Mouse (Mus musculus) liver, embryonic 11.5 days (tissue): ENCODE data around the gene Bicd1. TPM values are rescaled to one million over a fixed set of nuclear protein-coding genes. Genes with fewer than 3 reads are reported as not detected.

Experiments used
- ATAC-seq: fragments of 200-750 bp; cut with Nextera tagmentation; replicated peaks from 2 replicates; pipeline ENCODE4 v1.8.0; 2017; ENCODE audit warnings: moderate number of reproducible peaks, mild to moderate bottlenecking, moderate TSS enrichment, moderate library complexity; ENCODE audit not compliant: low FRiP score
- DNase-seq: peaks from one replicate; pipeline ENCODE4 v3.0.0-alpha.2; 2017; ENCODE audit warnings: low spot score
- H3K27ac ChIP-seq: fragments of 300-500 bp; sonication (generic); 2 replicates; pipeline ENCODE4 v1.5.1; 2014; ENCODE audit warnings: mild to moderate bottlenecking, low read depth, low read length, control low read depth
- H3K27me3 ChIP-seq: fragments of 300-500 bp; sonication (generic); replicated peaks from 2 replicates; pipeline ENCODE4 v1.6.1; 2014; ENCODE audit warnings: low read length, mixed read lengths; ENCODE audit not compliant: control insufficient read depth, insufficient read depth
- H3K36me3 ChIP-seq: fragments of 300-500 bp; sonication (generic); 2 replicates; pipeline ENCODE4 v1.6.1; 2014; ENCODE audit warnings: mild to moderate bottlenecking, low read length, moderate library complexity, mixed read lengths; ENCODE audit not compliant: control insufficient read depth, insufficient read depth
- H3K4me1 ChIP-seq: fragments of 300-500 bp; sonication (generic); replicated peaks from 2 replicates; pipeline ENCODE4 v1.6.1; 2014; ENCODE audit warnings: low read length, mixed read lengths; ENCODE audit not compliant: control insufficient read depth, insufficient read depth
- H3K4me2 ChIP-seq: fragments of 300-500 bp; sonication (generic); 2 replicates; pipeline ENCODE4 v1.6.1; 2014; ENCODE audit warnings: mild to moderate bottlenecking, control low read depth, moderate library complexity
- H3K4me3 ChIP-seq: fragments of 300-500 bp; sonication (generic); 2 replicates; pipeline ENCODE4 v1.5.1; 2014; ENCODE audit warnings: low read depth, low read length, control low read depth
- H3K9ac ChIP-seq: fragments of 300-500 bp; sonication (generic); 2 replicates; pipeline ENCODE4 v1.6.1; 2014; ENCODE audit warnings: low read depth, low read length, control low read depth
- H3K9me3 ChIP-seq: fragments of 300-500 bp; sonication (generic); 2 replicates; pipeline ENCODE4 v1.6.1; 2016; ENCODE audit warnings: low read length, inconsistent platforms, mixed read lengths; ENCODE audit not compliant: control insufficient read depth
- WGBS: fragments of 180-500 bp; shearing (Covaris S2); extraction: QIAGEN DNeasy Blood & Tissue Kit; methylation state at CpG from one replicate; pipeline ENCODE4 v1.1.7; 2014; 5-methylcytosine and 5-hydroxymethylcytosine counted together
- polyA plus RNA-seq: library from polyadenylated mRNA; unstranded; fragments of >200 nt; fragmentation: Nextera tagmentation; extraction: Ambion mirVana; gene quantifications from 2 replicates; pipeline ENCODE4 v1.2.1, GENCODE M21; 2014

Gene Bicd1
- polyA plus RNA-seq, 1 experiment from 2014 or later: 5.0 TPM

DNA sequence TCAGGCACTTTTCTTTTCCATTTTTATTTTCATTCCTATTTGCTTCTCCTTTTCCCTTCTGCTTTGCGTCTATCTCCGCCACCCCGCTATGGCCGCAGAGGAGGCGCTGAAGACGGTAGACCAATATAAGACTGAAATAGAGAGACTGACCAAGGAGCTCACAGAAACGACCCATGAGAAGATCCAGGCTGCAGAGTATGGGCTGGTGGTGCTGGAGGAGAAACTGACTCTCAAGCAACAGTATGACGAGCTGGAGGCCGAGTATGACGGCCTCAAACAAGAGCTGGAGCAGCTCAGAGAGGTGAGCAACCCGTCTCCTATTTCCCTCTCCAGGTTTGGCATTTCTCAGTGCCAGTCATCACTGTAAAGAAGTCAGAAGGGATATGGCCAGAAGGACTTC lies 655 bp downstream of the Bicd1 start:
- no peak overlapping the region for H3K27ac ChIP-seq
- H3K4me1 ChIP-seq: no peaks in the 10 kb centered on the region
- WGBS: 3% methylated on average over 11 of the region's 11 CpGs
- H3K9me3 ChIP-seq: no peaks in the 10 kb centered on the region
- no peaks in the 10 kb centered on the region for H3K36me3 ChIP-seq
- peak overlapping the region; percentile 84 for H3K4me2 ChIP-seq
- DNase-seq (no peak), ATAC-seq (peak; percentile 47)
- H3K9ac ChIP-seq: peak overlapping the region; percentile 75
- H3K27me3 ChIP-seq: no peaks in the 10 kb centered on the region
- peak overlapping the region; percentile 71 for H3K4me3 ChIP-seq

GRCm38 (mm10) chr6:149409845-149410244 lies 1.2 kb downstream of the Bicd1 start:
- ATAC-seq: no peak
- Histone ChIP-seq H3K9ac (no peak overlapping the region), H3K4me1 (no peaks in the 10 kb centered on the region), H3K4me3 (peak overlapping the region; percentile 71), H3K27me3 (no peaks in the 10 kb centered on the region), H3K9me3 (no peaks in the 10 kb centered on the region), H3K27ac (no peak overlapping the region), H3K4me2 (peak overlapping the region; percentile 84), H3K36me3 (no peaks in the 10 kb centered on the region)
- 24% methylated on average over 4 of the region's 4 CpGs for whole genome bisulfite sequencing
- DNase-seq: no peak

DNA sequence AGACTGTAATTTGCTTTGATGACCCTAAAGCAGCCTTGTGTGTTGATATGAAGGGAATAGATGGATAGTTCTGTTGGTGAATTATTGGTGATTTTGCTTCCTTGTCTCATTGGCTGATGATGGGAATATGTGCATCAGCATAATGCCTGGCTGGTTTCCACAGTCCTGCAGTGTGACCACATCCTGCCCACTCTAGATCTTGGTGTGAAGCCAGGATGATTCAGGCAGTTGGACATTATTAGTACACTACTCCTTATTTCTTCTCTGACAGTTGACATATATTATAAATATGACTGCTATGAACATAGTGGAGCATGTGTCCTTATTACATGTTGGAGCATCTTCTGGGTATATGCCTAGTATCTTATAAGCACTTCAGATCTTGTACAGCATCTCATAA lies 4.6 kb downstream of the Bicd1 start:
- no peak overlapping the region for H3K27ac ChIP-seq
- no peak overlapping the region for H3K9ac ChIP-seq
- ATAC-seq (no peak), DNase-seq (no peak)
- no peak overlapping the region for H3K4me3 ChIP-seq
- H3K4me2 ChIP-seq: no peak overlapping the region
- H3K9me3 ChIP-seq: no peaks in the 10 kb centered on the region
- no peaks in the 10 kb centered on the region for H3K36me3 ChIP-seq
- H3K4me1 ChIP-seq: no peaks in the 10 kb centered on the region
- no peaks in the 10 kb centered on the region for H3K27me3 ChIP-seq

GRCm38 (mm10) chr6:149424748-149425147 lies 16.1 kb downstream of the Bicd1 start:
- H3K4me1 ChIP-seq: no peaks in the 10 kb centered on the region
- H3K9me3 ChIP-seq: no peaks in the 10 kb centered on the region
- H3K27ac ChIP-seq: no peak overlapping the region
- no peak overlapping the region for H3K4me2 ChIP-seq
- H3K9ac ChIP-seq: no peak overlapping the region
- H3K27me3 ChIP-seq: no peaks in the 10 kb centered on the region
- no peak overlapping the region for H3K4me3 ChIP-seq
- no peaks in the 10 kb centered on the region for H3K36me3 ChIP-seq
- DNase-seq (no peak), ATAC-seq (no peak)

DNA sequence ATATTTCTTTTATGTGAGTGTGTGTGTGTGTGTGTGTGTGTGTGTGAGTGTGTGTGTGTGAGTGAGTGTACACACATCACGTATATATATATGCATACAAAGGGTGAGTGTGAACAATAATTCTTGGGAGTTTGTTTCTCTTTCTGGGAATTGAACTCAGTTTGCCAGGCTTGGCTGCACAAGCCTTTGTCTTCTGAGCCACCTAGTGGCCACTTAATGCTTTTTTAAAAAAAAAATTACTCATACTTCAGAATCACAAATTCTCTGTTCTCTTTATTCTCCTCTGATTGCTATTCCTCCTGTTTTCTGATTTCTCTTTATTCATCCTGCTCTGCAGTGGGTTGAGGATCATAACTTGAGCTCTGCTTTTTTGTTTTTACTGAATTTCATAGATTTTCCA lies 30.5 kb downstream of the Bicd1 start:
- no peak overlapping the region for H3K4me3 ChIP-seq
- no peak for ATAC-seq
- no peak overlapping the region for H3K27ac ChIP-seq
- H3K9ac ChIP-seq: no peak overlapping the region
- DNase-seq: no peak
- no peaks in the 10 kb centered on the region for H3K27me3 ChIP-seq
- H3K36me3 ChIP-seq: no peaks in the 10 kb centered on the region
- H3K4me1 ChIP-seq: no peaks in the 10 kb centered on the region
- 68% methylated on average over 1 of the region's 1 CpGs for WGBS
- no peak overlapping the region for H3K4me2 ChIP-seq
- H3K9me3 ChIP-seq: no peaks in the 10 kb centered on the region

DNA sequence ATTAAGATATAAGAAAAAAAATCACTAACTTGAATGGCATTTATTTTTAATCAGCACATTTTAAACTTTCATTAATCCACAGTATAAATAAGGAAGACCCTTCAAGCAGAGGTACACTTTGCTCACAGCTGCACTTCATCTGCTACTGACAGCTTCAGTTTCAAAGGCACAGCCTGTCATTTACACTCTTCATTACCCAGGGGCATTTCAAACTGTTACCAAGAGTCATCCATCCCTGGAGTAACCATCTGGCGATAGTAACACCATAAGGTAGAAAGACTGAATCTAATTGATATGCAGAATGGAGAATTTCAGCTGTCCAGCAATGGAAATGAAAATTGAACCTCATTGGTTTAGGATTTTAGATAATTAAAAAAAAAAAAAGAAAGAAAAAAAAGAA lies 34.2 kb downstream of the Bicd1 start:
- WGBS: 69% methylated on average over 1 of the region's 1 CpGs
- Histone ChIP-seq H3K36me3 (no peaks in the 10 kb centered on the region), H3K27ac (no peak overlapping the region), H3K27me3 (no peaks in the 10 kb centered on the region), H3K4me2 (no peak overlapping the region), H3K9ac (no peak overlapping the region), H3K4me1 (no peaks in the 10 kb centered on the region), H3K4me3 (no peak overlapping the region), H3K9me3 (no peaks in the 10 kb centered on the region)
- ATAC-seq: no peak
- no peak for DNase-seq

- no peak overlapping the region for H3K9ac ChIP-seq
- H3K4me2 ChIP-seq: no peak overlapping the region
- H3K9me3 ChIP-seq: no peaks in the 10 kb centered on the region
- H3K27ac ChIP-seq: no peak overlapping the region
- DNase-seq (no peak), ATAC-seq (0 out of 2 replicates have a peak, but pooled peaks have one; percentile 20)
- no peak overlapping the region for H3K4me3 ChIP-seq
- no peaks in the 10 kb centered on the region for H3K27me3 ChIP-seq
- no peaks in the 10 kb centered on the region for H3K4me1 ChIP-seq
- no peaks in the 10 kb centered on the region for H3K36me3 ChIP-seq
- 61% methylated on average over 10 of the region's 10 CpGs for WGBS
Observed at GRCm38 (mm10) chr6:149445854-149446253, 37.2 kb downstream of the Bicd1 start.

GRCm38 (mm10) chr6:149457324-149457723 lies 48.6 kb downstream of the Bicd1 start:
- no peak overlapping the region for H3K9ac ChIP-seq

DNA sequence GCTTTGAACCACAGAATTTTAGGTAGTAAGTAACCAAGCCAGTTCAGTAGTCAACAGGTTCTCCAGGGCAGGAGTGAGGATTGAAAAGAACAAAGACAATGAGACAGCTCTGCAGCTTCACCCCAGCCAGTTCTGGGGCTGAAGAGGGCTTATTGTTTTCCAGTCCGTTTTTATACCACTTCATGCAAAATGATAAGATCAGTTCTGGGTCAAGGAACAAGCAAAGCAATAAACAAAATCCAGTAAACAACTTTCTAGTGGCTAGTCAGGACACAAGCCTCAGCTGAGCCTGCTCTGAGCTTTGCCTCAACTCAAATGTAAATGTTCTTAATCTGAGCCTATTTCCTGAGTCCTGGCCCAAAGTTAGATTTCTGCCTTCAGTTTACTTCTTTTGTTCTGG lies 52.3 kb downstream of the Bicd1 start:
- no peak overlapping the region for H3K9ac ChIP-seq
- no peaks in the 10 kb centered on the region for H3K36me3 ChIP-seq
- H3K9me3 ChIP-seq: no peaks in the 10 kb centered on the region
- no peak overlapping the region for H3K27ac ChIP-seq
- no peak overlapping the region for H3K4me3 ChIP-seq
- no peak overlapping the region for H3K4me2 ChIP-seq
- no peak for ATAC-seq
- no peak for DNase-seq
- no peaks in the 10 kb centered on the region for H3K27me3 ChIP-seq
- WGBS: 15% methylated on average over 1 of the region's 1 CpGs
- H3K4me1 ChIP-seq: no peaks in the 10 kb centered on the region

More at GRCm38 (mm10) chr6:149457324-149457723, 48.6 kb downstream of the Bicd1 start:
- no peaks in the 10 kb centered on the region for H3K4me1 ChIP-seq
- no peaks in the 10 kb centered on the region for H3K36me3 ChIP-seq
- H3K27me3 ChIP-seq: no peaks in the 10 kb centered on the region
- no peaks in the 10 kb centered on the region for H3K9me3 ChIP-seq
- no peak overlapping the region for H3K4me3 ChIP-seq
- H3K4me2 ChIP-seq: no peak overlapping the region
- no peak overlapping the region for H3K27ac ChIP-seq
- DNase-seq: no peak
- ATAC-seq: no peak
